Mouse (Mus musculus): ENCODE measurements at regions not wholly inside any gene's neighbourhood (a gene's known extent, or its start where the extent isn't known, plus 50 kb on each side); places are given as distances from the start of the nearest gene placed in this dataset.

GRCm38 (mm10) chr9:40617676-40618062, 52.7 kb upstream of the Gm21915 start:
- DNase-seq = no peak

- no peak for DNase-seq
Observed at GRCm38 (mm10) chr9:40617036-40617675, 53.3 kb upstream of the Gm21915 start.

- DNase-seq = peak; percentile 79 to 84
Observed at GRCm38 (mm10) chr9:40616426-40617035, 53.9 kb upstream of the Gm21915 start.

GRCm38 (mm10) chr9:40615891-40616290, 54.5 kb upstream of the Gm21915 start:
- DNase-seq = no peak

GRCm38 (mm10) chr9:40614071-40614470, 56.3 kb upstream of the Gm21915 start:
- peak in 1 of 2 experiments; percentile 31 for DNase-seq

- no peak for DNase-seq
Observed at GRCm38 (mm10) chr9:40613182-40613581, 57.2 kb upstream of the Gm21915 start.

- no peak for DNase-seq
Observed at GRCm38 (mm10) chr9:40612755-40613154, 57.7 kb upstream of the Gm21915 start.

GRCm38 (mm10) chr9:40612312-40612711, 58.1 kb upstream of the Gm21915 start:
- no peak for DNase-seq

- no peak for DNase-seq
Observed at GRCm38 (mm10) chr9:40611626-40612025, 58.8 kb upstream of the Gm21915 start.

- no peak for DNase-seq
Observed at GRCm38 (mm10) chr9:40608596-40608995, 61.8 kb upstream of the Gm21915 start.

GRCm38 (mm10) chr9:40607941-40608340, 62.5 kb upstream of the Gm21915 start:
- no peak for DNase-seq

- no peak for DNase-seq
Observed at GRCm38 (mm10) chr9:40603521-40603920, 66.9 kb upstream of the Gm21915 start.

- DNase-seq = no peak
Observed at GRCm38 (mm10) chr9:40598431-40598831, 67.2 kb upstream of the Gramd1b start.

GRCm38 (mm10) chr9:40587421-40587820, 56.2 kb upstream of the Gramd1b start:
- DNase-seq = no peak

GRCm38 (mm10) chr9:40586581-40586980, 55.4 kb upstream of the Gramd1b start:
- DNase-seq = no peak

GRCm38 (mm10) chr9:40583554-40583953, 52.4 kb upstream of the Gramd1b start:
- DNase-seq = peak; percentile 83 to 84

GRCm38 (mm10) chr9:40581854-40582253, 50.7 kb upstream of the Gramd1b start:
- DNase-seq = peak in 1 of 2 experiments; percentile 13

Measured in kidney, postnatal 4 days (tissue).